Mouse (Mus musculus) mouse embryonic stem cell (cell line): Measurements from ENCODE around the gene Dock7.

Source experiments
- in situ Hi-C, 2 experiments: fragments of 300-500 bp; cut with MboI; formaldehyde crosslinking; loops; 1 replicate in 1 of 2; 3 replicates in 1 of 2; pipeline ENCODE4 v1.14.3; 2019 to 2020; ENCODE audit warnings: low sequenced_read_pairs in 2 of 2, low pct_unique_long_range_greater_than_20kb in 1 of 2, mixed read lengths in 1 of 2; ENCODE audit not compliant: unreplicated experiment in 1 of 2

Dock7 gene

DNA sequence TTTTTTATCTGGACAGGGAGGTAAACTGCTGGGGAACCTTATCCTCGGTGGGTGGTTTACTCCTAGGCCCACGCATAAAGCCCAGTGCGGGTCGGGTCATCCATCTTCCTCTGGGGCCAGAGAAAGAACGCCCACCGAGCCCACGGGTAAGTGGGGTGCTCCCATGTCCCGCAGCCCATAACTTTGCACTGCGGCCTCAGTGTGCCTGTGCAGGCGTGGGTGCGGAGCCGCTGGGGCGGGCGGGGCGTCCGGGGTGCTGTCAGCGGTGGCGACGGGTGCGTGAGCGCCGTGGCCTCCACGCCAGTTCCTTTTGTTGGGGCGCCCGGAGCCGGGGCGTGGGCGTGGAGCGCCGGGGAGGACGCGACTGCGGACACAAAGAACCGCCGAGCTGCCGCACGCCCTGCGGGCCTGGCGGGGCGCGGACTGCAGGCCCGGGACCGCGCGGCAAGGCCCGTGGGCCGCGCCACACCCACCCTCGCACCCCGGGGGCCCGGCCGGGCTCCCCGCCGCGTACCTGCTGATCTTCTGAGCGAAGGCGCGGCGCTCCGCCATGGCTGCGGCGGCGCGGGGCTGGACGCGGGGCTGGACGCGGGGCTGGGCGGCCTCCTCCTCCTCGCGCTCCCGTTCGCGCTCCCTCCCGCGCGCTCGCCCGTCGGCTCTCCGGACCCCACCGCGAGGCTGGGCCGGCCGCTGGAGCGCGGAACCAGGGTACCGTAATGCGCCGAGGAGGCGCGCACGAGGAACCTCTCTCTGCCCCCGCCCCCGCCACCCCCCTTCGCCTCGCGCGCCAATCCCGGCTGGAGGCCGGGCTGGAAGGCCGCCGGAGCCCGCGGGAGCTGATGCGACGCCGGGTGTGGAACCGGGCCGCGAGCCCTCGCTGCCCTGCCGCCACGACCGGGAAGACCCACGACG lies at the start of gene Dock7:
Dock7 (minus strand) TSS at position 705 of the 912 bp plus-strand sequence.
- in situ Hi-C loops, result no loop called here

DNA sequence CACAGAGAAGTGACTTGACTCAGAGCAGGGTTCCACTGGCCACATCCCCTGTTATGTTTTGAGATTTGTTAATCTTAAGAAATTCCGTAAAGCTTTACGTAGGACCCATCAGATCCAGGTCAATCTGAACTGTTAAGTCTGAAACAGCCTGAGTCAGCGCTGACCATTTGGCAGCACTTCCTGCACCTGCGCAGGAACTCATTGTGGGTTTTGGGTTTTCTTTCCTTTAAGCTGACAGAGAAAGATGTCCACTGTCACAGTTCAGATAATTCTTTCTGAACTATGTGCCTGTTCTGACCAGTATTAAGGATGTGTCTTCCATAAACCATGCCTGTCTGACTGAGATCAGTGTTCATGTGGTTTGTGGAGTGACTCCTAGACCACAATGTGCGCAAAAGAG lies 48.2 kb upstream of the Dock7 start:
- in situ Hi-C loops, result no loop called here

DNA sequence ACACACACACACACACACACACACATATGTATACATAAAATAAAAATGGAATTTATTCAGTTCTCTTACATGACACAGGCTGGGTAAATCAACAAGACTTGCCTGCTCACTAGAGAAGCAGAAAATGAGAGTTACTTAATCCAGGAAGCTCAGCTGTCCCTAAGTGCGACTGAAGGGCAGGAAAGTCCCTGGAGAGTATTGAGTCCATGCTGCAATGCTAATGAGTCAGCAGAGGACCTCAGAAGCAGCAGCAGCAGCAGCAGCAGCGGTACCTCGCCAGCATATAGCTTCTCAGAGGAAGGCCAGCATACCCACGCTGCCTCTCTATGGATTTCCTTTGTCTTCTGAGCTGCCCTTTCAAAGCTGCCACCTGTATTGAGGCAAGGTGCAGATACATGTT lies 42.8 kb upstream of the Dock7 start:
- in situ Hi-C loops, result no loop called here

DNA sequence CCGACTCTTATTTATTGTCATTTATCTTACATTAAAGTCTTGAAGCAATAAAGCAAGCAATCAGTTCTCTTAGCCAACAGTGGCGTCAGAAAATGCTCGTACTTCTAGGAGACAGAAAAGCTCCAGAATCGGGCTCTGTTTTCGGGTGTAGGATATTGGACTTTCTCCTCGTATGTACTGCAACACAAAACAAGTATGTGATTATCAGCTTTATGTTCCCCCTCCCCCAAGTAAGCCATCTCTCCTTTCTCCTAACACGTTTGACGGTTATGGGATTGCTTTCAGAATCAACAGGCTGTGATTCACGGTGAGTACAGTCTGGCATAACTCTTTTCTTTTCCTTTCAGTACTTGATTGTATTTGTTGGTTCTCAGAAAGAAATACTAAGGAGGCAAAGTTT lies 42.3 kb upstream of the Dock7 start:
- in situ Hi-C loops, result no loop called here

DNA sequence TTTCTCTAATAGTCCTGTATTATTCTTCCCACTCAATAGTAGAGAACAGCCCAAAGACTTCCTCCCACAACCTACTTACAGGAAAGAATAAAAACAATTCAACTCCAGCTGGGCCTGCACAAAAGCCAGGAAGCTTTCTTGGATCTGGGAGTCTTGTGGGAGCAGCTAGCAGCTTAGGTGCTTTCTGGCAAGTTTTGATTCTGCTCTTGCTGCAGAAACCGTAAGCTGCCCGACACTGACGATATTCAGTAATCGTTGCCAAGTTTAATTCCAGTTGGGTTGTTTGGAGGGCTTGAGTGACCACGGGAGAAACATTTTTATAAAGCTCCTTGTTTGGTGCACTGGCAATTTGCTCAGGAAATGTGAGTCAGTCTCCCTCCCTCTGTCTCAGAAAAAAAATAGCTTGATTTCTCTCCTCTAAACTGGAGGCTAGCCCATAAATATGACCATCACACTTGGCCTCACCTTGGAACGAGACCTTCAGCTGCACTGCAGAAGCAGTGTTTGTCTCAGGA lies 40.8 kb upstream of the Dock7 start:
- in situ Hi-C loops, result no loop called here

DNA sequence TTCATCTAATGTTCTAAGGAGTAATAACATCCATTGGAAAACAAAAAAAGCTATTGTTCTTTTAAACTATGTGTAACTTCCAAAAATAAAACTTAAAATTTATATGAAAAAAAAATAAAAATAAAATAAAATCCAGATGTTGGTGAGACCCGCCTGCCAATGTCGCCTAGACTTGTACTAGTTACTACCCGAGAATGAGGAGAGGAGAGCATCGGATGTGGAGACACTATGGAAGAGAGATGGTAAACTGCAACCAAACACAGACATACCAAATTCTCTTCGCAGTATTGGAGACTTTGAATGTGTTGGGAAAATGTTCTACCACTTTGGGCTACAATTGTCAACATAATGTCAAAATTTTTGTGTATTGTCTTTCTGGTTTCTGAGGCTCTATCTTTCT lies 40.2 kb upstream of the Dock7 start:
- in situ Hi-C loops, result no loop called here

DNA sequence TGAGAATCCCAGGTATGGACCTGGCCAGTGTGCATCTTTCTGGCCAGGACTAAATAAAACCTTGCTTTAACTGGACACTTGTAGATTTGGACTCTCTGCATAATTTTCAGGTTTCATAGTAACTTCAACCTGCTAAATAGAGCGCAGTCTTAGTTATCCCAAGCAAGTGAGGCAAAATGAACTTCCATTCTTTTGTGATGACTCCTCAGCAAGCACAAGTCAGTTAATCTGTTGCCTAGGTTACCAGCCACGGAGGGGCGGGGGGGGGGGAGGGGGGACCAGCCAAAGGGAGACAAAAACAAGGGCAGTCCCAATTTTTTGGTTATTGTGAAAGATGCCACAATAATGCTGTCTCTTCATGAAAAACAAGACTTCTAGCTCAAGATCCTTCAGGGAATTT lies 39.7 kb upstream of the Dock7 start:
- in situ Hi-C loops, result no loop called here

DNA sequence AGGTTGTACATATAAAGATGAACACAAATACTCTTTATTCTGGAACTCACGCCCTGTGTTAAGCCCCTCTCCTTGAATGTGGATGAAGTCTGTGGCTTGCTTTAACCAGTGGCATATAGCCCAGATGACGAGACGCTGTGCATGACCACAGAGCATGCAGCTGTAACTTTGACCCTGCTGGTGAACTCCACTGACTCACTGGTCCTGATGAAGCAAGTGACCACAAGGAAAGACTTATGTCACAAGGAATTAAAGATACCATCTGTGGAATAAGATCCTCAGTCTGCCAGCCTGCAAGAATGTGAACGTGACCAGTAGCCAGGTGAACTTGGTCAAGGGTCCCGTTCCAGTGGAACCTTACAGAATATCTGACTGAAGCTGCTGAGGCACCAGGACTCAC lies 37.8 kb upstream of the Dock7 start:
- in situ Hi-C loops, result no loop called here

DNA sequence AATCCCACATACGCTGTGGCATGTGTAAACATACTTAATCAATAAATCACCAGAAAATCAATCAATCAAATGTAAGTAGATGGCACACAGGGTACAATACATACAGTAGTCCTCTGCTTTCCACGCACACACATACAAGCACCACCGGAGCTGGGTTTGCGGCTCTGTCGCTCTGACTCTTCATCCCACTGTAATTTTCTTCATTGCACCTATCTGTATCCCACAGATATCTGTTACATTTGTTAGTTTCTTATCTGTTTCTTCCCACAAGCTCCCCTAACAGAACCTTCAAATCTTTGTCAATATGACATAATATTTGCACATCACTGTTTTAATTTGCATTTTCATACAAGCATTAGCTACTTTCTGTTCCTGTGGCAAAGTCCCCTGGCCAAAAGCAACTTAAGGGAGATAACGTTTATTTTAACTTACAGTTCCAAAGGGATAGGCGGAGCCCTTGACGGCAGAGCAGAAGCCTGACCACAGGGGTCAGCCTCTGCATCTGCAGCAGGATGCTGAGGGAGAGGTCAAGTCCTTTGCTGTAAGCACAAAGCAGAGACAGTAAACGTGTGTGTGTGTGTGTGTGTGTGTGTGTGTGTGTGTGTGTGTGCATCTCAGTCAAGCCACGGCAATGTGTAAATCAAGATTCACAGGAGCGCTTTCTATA lies 36.1 kb upstream of the Dock7 start:
- in situ Hi-C loops, result no loop called here

- in situ Hi-C loops, result no loop called here
Observed at GRCm38 (mm10) chr4:99151885-99152558, 31.3 kb upstream of the Dock7 start.

- in situ Hi-C loops, result no loop called here
Observed at GRCm38 (mm10) chr4:99151434-99151833, 30.7 kb upstream of the Dock7 start.

GRCm38 (mm10) chr4:99143323-99143722 lies 22.6 kb upstream of the Dock7 start:
- in situ Hi-C loops, result no loop called here

GRCm38 (mm10) chr4:99141578-99141977 lies 20.9 kb upstream of the Dock7 start:
- in situ Hi-C loops, result no loop called here

DNA sequence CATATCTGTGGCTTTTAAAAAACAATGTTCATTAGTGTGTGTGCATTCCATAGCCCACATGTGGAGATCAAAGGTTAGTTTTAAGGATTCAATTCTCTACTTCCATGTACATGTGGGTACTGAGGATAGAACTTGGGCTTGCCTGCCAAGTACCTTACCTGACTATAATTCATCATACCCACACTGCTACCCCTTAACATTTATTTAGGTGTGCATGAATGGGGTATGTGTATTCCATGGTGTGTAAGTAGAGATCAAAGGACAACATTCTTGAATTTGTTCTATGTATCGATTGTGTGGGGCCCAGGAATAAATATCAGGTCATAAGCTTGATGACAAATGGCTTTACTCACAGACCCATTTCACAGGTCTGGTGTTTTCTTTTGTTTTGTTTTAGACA lies 20.5 kb upstream of the Dock7 start:
- in situ Hi-C loops, result no loop called here

GRCm38 (mm10) chr4:99137986-99138641 lies 17.4 kb upstream of the Dock7 start:
- in situ Hi-C loops, result no loop called here

DNA sequence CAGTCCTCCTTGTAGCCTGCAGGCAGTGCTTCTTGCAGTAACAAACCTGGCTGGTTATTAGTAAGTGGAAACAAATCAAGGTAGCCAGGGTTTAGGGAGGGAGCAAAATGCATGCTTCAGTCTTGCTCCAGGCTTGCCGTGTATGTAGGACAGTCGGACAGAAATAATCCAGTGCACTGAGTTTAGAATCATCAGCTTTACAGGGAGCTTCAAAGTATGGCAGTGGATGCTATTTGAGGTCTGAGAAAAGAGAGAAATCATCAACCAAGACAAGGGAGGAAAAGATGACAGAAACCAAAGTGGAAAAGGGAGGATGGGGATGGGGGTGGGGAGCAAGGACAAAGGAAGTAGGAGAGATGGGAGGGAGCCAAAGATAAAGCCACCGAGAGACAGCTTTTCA lies 13.8 kb upstream of the Dock7 start:
- in situ Hi-C loops, result no loop called here

- in situ Hi-C loops, result no loop called here
Observed at GRCm38 (mm10) chr4:99133326-99133725, 12.6 kb upstream of the Dock7 start.

- in situ Hi-C loops, result no loop called here
Observed at GRCm38 (mm10) chr4:99132686-99133085, 12.0 kb upstream of the Dock7 start.

- in situ Hi-C loops, result no loop called here
Observed at GRCm38 (mm10) chr4:99131227-99131653, 10.5 kb upstream of the Dock7 start.
